Mouse (Mus musculus): ENCODE measurements around the gene Acr. TPM values are rescaled to one million over a fixed set of nuclear protein-coding genes. Genes with fewer than 3 reads are reported as not detected.

Gene Acr
- 0.17 TPM in 1 of 2 replicates, not detected in the other for polyA plus RNA-seq (2014; fragmentation: Nextera tagmentation; extraction: Ambion mirVana)

DNA sequence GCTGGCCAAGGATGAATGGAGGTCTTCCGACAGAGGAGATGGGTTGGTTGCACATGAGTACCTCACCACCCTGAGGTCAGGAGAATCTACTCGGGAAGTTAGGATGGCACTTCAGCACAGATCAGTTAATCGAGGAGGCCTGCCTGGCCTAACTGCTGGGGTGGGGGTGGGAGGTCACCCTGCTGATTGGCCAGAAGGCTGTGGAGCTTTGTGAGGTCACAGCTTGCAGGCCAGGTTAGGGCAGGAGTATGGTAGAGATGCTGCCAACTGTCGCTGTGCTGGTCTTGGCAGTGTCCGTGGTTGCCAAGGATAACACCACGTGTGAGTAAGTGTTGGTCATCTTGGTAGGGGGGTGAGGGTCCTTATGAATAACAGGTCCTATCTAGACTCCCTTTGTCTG lies at the start of gene Acr:
TSS of gene Acr (plus strand) at position 213 of the 400 bp plus-strand sequence.
- no peak within 1 kb of the TSS for H3K9ac ChIP-seq (ENCODE audit: low read length)
- DNase-seq (ENCODE audit: low spot score) (no peak), ATAC-seq (ENCODE audit: insufficient number of reproducible peaks, low FRiP score, low TSS enrichment, low read depth) (no peak)
- no peak within 1 kb of the TSS for H3K4me2 ChIP-seq (ENCODE audit: low read depth, severe bottlenecking)
- H3K4me3 ChIP-seq (ENCODE audit: low read depth, low read length) = no peak within 1 kb of the TSS
- H3K36me3 ChIP-seq (ENCODE audit: control insufficient read depth, insufficient read depth, low read length) = no peaks in the 10 kb centered on the region
- no peak within 1 kb of the TSS for H3K27ac ChIP-seq (replicated peaks; ENCODE audit: low read depth, low read length)
- no peaks in the 10 kb centered on the region for H3K4me1 ChIP-seq (ENCODE audit: control insufficient read depth, insufficient read depth, low read length)
- no peaks in the 10 kb centered on the region for H3K9me3 ChIP-seq (ENCODE audit: control insufficient read depth, low read length)
- 85% methylated on average over 6 of the region's 6 CpGs for WGBS
- H3K27me3 ChIP-seq (ENCODE audit: control insufficient read depth, insufficient read depth, low read length) = no peaks in the 10 kb centered on the region

GRCm38 (mm10) chr15:89521951-89522350 lies 46.2 kb upstream of the Acr start:
- no peak for ATAC-seq (ENCODE audit: insufficient number of reproducible peaks, low FRiP score, low TSS enrichment, low read depth)
- Histone ChIP-seq H3K27me3 (ENCODE audit: control insufficient read depth, insufficient read depth, low read length) (peaks cover 20% of the 10 kb centered on the region), H3K9ac (ENCODE audit: low read length) (0 out of 2 replicates have a peak overlapping the region, but pooled peaks have one; percentile 3), H3K27ac (replicated peaks; ENCODE audit: low read depth, low read length) (no peak overlapping the region), H3K36me3 (ENCODE audit: control insufficient read depth, insufficient read depth, low read length) (no peaks in the 10 kb centered on the region), H3K9me3 (ENCODE audit: control insufficient read depth, low read length) (no peaks in the 10 kb centered on the region), H3K4me3 (ENCODE audit: low read depth, low read length) (no peak overlapping the region), H3K4me1 (ENCODE audit: control insufficient read depth, insufficient read depth, low read length) (0 out of 2 replicates have a peak, but pooled peaks cover 4% of the 10 kb centered on the region), H3K4me2 (ENCODE audit: low read depth, severe bottlenecking) (no peak overlapping the region)
- DNase-seq (ENCODE audit: low spot score) = no peak
- WGBS = 64% methylated on average over 7 of the region's 7 CpGs

DNA sequence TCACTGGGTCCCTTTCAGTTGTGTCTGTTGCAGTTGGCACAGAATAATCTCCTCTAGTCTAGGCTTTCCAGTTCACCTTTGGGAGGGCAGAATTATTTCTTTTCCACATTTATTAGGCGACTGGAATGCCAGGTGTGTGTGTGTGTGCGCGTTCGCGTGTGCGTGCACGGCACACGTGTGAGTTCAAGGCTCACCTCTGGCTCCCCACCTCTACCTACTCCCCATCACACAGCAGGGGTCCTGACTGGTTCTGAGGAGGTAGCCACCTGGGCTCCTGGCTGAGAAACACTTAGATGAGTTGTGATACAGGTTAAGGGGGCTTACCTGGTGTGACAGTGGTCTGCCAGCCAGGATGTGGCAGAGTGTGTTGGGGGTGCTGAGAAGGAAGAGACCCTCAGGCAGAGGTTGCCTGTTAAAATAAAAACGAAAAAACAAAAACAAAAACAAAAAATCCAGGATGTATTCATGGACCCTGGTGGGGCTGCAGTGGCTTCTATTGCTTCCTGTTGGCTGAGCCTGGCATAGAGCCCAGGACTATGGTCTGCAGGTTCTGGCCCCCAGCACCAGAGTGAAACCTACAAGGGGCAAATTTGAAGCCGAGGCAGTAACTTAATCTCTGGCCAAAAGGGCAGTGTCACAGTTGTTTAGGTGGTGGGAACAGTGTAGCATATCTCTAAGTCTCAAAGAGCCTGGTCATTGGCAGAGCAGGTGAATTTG lies 45.4 kb upstream of the Acr start:
- Histone ChIP-seq H3K27ac (replicated peaks; ENCODE audit: low read depth, low read length) (no peak overlapping the region), H3K4me3 (ENCODE audit: low read depth, low read length) (peak overlapping the region; percentile 55; the same call in 1 of the 2 replicates), H3K9me3 (ENCODE audit: control insufficient read depth, low read length) (no peaks in the 10 kb centered on the region), H3K4me2 (ENCODE audit: low read depth, severe bottlenecking) (no peak overlapping the region; the same call in 1 of the 2 replicates), H3K9ac (ENCODE audit: low read length) (no peak overlapping the region), H3K36me3 (ENCODE audit: control insufficient read depth, insufficient read depth, low read length) (no peaks in the 10 kb centered on the region), H3K4me1 (ENCODE audit: control insufficient read depth, insufficient read depth, low read length) (0 out of 2 replicates have a peak, but pooled peaks cover 4% of the 10 kb centered on the region), H3K27me3 (ENCODE audit: control insufficient read depth, insufficient read depth, low read length) (peaks cover 20% of the 10 kb centered on the region)
- 85% methylated on average over 10 of the region's 10 CpGs for WGBS
- DNase-seq (ENCODE audit: low spot score) (no peak), ATAC-seq (ENCODE audit: insufficient number of reproducible peaks, low FRiP score, low TSS enrichment, low read depth) (no peak)

DNA sequence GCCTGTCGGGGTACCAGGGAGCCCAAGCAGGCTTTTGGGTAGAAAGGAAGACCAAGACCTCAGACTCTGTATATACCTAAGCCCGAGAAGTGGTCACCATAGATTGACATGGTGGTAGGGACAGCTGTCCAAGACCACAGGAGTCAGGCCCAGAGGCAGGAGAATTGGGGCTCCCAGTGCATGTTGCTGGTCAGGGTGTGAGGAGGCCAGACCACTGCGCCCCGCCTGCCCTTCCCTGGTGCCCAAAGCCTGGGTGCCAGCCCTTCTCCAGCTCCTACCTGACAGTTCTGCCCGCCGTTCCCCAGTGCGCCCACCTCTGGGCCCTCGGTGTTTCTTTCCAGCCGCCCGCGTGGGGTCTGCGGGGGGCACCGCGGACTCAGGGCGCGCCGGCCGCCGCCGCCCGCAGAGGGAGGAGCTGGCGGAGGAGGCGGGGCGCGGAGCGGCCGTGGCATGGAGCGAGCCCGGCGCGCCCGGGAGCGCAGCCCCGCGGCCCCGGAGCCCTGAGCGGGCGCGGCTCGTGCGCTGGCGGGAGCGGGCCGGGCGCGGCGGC lies 44.8 kb upstream of the Acr start:
- 0 out of 2 replicates have a peak, but pooled peaks have one; percentile 22 for ATAC-seq (ENCODE audit: insufficient number of reproducible peaks, low FRiP score, low TSS enrichment, low read depth)

DNA sequence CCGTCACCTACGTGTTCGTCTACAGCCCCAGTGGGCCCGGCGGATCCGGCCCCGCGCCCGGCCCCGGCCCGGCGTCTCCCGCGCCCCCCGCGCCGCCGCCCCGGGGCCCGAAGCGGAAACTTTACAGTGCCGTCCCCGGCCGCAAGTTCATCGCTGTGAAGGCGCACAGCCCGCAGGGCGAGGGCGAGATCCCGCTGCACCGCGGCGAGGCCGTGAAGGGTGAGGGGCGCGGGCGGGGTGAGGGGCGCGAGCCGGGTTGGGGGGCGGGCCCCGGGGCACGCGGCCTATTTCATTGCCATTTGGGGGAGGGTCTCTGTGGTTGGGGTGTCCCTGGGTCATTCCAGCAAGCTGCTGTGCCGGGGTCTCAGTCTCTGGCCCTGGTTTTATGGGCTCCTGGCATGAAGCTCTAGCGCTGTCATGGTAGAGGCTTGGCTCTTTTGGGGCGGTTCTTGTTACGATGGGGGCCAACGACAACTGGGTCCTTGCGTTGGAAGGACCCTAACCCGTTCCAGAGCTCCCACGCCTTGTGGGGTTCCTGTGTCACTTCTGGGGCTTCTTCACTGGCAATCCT lies 44.0 kb upstream of the Acr start:
- Histone ChIP-seq H3K27me3 (ENCODE audit: control insufficient read depth, insufficient read depth, low read length) (peaks cover 20% of the 10 kb centered on the region), H3K4me3 (ENCODE audit: low read depth, low read length) (peak overlapping the region; percentile 55), H3K9me3 (ENCODE audit: control insufficient read depth, low read length) (no peaks in the 10 kb centered on the region), H3K27ac (replicated peaks; ENCODE audit: low read depth, low read length) (no peak overlapping the region), H3K4me1 (ENCODE audit: control insufficient read depth, insufficient read depth, low read length) (0 out of 2 replicates have a peak, but pooled peaks cover 4% of the 10 kb centered on the region), H3K9ac (ENCODE audit: low read length) (peak overlapping the region; percentile 71), H3K4me2 (ENCODE audit: low read depth, severe bottlenecking) (peak overlapping the region; percentile 98), H3K36me3 (ENCODE audit: control insufficient read depth, insufficient read depth, low read length) (no peaks in the 10 kb centered on the region)
- WGBS = 6% methylated on average over 21 of the region's 52 CpGs
- ATAC-seq (ENCODE audit: insufficient number of reproducible peaks, low FRiP score, low TSS enrichment, low read depth) = no peak
- peak; percentile 60 for DNase-seq (ENCODE audit: low spot score)

More for the DNA sequence above, 44.8 kb upstream of the Acr start:
- H3K9ac ChIP-seq (ENCODE audit: low read length) = peak overlapping the region; percentile 45
- peak; percentile 41 for DNase-seq (ENCODE audit: low spot score)
- peak overlapping the region; percentile 55 for H3K4me3 ChIP-seq (ENCODE audit: low read depth, low read length)
- H3K9me3 ChIP-seq (ENCODE audit: control insufficient read depth, low read length) = no peaks in the 10 kb centered on the region
- H3K4me1 ChIP-seq (ENCODE audit: control insufficient read depth, insufficient read depth, low read length) = 0 out of 2 replicates have a peak, but pooled peaks cover 4% of the 10 kb centered on the region
- H3K4me2 ChIP-seq (ENCODE audit: low read depth, severe bottlenecking) = peak overlapping the region; percentile 98
- no peak overlapping the region for H3K27ac ChIP-seq (replicated peaks; ENCODE audit: low read depth, low read length)
- H3K27me3 ChIP-seq (ENCODE audit: control insufficient read depth, insufficient read depth, low read length) = peaks cover 20% of the 10 kb centered on the region
- 8% methylated on average over 22 of the region's 47 CpGs for WGBS
- no peaks in the 10 kb centered on the region for H3K36me3 ChIP-seq (ENCODE audit: control insufficient read depth, insufficient read depth, low read length)

DNA sequence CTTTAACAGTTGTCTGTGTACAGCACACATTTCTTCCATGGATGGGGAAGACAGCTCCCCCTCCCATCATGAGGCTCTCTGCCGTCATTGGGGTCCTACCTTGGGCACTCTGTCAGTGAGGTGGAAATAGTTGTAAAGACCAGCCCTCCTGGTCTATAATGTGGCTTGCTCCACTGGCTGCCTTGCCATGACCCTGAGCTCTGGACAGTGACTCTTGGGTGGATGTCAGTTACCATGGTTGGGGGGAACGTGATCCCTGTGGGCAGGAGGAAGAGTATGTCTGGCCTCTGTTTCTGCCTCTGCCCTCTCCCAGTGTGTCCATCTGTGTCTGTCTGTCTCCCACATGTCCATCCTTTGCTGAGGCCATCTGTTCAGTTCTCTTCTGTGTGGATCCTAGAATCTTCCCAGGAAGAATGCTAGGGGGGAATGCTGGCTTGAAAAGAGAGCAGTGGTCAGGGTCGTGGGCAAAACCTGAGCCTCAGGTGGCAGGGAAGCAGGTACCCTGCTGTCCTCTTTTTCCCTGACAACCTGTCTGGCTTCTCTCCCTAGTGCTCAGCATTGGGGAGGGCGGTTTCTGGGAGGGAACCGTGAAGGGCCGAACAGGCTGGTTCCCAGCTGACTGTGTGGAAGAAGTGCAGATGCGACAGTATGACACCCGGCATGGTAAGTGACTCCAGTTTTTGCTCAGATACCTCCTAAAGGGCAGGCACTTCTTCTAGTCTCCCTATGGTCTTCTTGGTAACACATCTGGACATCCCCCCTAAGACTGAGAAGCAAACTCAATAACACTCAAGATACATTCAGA lies 43.3 kb upstream of the Acr start:
- Histone ChIP-seq H3K9me3 (ENCODE audit: control insufficient read depth, low read length) (no peaks in the 10 kb centered on the region), H3K4me1 (ENCODE audit: control insufficient read depth, insufficient read depth, low read length) (0 out of 2 replicates have a peak, but pooled peaks cover 4% of the 10 kb centered on the region), H3K4me2 (ENCODE audit: low read depth, severe bottlenecking) (peak overlapping the region; percentile 98), H3K9ac (ENCODE audit: low read length) (no peak overlapping the region), H3K27ac (replicated peaks; ENCODE audit: low read depth, low read length) (no peak overlapping the region), H3K36me3 (ENCODE audit: control insufficient read depth, insufficient read depth, low read length) (no peaks in the 10 kb centered on the region), H3K4me3 (ENCODE audit: low read depth, low read length) (no peak overlapping the region; the same call in 1 of the 2 replicates), H3K27me3 (ENCODE audit: control insufficient read depth, insufficient read depth, low read length) (peaks cover 20% of the 10 kb centered on the region)
- no peak for DNase-seq (ENCODE audit: low spot score)
- WGBS = 68% methylated on average over 8 of the region's 8 CpGs
- no peak for ATAC-seq (ENCODE audit: insufficient number of reproducible peaks, low FRiP score, low TSS enrichment, low read depth)

DNA sequence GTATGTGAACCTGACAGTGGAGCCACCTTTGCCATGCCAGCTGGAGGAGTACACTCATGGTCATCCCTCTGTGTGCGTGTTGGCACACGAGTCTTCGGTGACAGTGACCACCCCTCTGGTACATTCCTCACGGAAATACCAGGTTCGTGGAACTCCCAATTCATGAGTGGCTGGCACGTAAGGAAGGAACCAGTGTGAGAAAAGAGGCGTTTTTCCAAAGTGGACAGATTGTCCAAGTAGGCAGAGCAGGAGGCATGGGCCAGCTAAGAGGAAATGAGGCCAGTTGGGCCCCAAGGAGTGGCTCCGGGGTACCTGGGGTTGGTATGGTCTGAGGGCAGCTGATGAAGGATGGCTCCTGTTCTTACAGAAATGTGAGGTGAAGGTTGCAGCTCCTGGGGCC lies 42.7 kb upstream of the Acr start:
- Histone ChIP-seq H3K27ac (replicated peaks; ENCODE audit: low read depth, low read length) (no peak overlapping the region), H3K9me3 (ENCODE audit: control insufficient read depth, low read length) (no peaks in the 10 kb centered on the region), H3K4me3 (ENCODE audit: low read depth, low read length) (no peak overlapping the region), H3K4me2 (ENCODE audit: low read depth, severe bottlenecking) (no peak overlapping the region), H3K27me3 (ENCODE audit: control insufficient read depth, insufficient read depth, low read length) (peaks cover 20% of the 10 kb centered on the region), H3K36me3 (ENCODE audit: control insufficient read depth, insufficient read depth, low read length) (no peaks in the 10 kb centered on the region), H3K9ac (ENCODE audit: low read length) (no peak overlapping the region), H3K4me1 (ENCODE audit: control insufficient read depth, insufficient read depth, low read length) (0 out of 2 replicates have a peak, but pooled peaks cover 4% of the 10 kb centered on the region)
- ATAC-seq (ENCODE audit: insufficient number of reproducible peaks, low FRiP score, low TSS enrichment, low read depth) (no peak), DNase-seq (ENCODE audit: low spot score) (no peak)
- WGBS = 92% methylated on average over 8 of the region's 8 CpGs

DNA sequence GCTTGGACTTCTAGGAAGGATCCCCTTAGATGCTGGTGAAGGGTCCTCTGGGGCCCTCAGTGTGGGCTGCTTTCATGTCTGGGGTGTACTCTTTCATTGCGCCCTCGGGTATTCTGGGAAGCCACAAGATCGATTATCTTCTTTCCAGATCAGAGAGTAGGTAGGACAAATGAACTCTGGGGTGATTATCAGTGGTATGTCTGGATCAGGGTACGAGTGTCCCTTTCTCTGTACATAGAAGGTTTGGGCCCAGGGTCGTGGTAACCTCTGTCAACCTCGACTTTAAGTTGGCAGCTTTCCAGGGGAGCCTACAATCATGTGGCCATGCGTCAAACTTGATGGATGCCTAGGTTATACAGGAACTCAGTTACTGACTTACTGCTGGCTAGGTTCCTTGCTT lies 42.2 kb upstream of the Acr start:
- no peaks in the 10 kb centered on the region for H3K36me3 ChIP-seq (ENCODE audit: control insufficient read depth, insufficient read depth, low read length)
- no peak overlapping the region for H3K4me2 ChIP-seq (ENCODE audit: low read depth, severe bottlenecking)
- peaks cover 20% of the 10 kb centered on the region for H3K27me3 ChIP-seq (ENCODE audit: control insufficient read depth, insufficient read depth, low read length)
- H3K4me3 ChIP-seq (ENCODE audit: low read depth, low read length) = no peak overlapping the region
- H3K9ac ChIP-seq (ENCODE audit: low read length) = no peak overlapping the region
- WGBS = 82% methylated on average over 7 of the region's 7 CpGs
- DNase-seq (ENCODE audit: low spot score) (no peak), ATAC-seq (ENCODE audit: insufficient number of reproducible peaks, low FRiP score, low TSS enrichment, low read depth) (no peak)
- H3K27ac ChIP-seq (replicated peaks; ENCODE audit: low read depth, low read length) = no peak overlapping the region
- H3K9me3 ChIP-seq (ENCODE audit: control insufficient read depth, low read length) = no peaks in the 10 kb centered on the region
- H3K4me1 ChIP-seq (ENCODE audit: control insufficient read depth, insufficient read depth, low read length) = 0 out of 2 replicates have a peak, but pooled peaks cover 4% of the 10 kb centered on the region

Measured in limb, embryonic 11.5 days (tissue).